Mouse (Mus musculus) mature B cell (primary cell): ENCODE data around the gene Pold2.

Experiments used
- in situ Hi-C: fragments of 300-500 bp; cut with MboI; formaldehyde crosslinking; loops from 2 replicates; pipeline ENCODE4 v1.14.3; 2019

Gene Pold2

GRCm38 (mm10) chr11:5877921-5878526 lies at the start of gene Pold2:
Gene Pold2, minus strand, starts transcription at chr11:5878292.
- in situ Hi-C loops: no loop called here

- in situ Hi-C loops: no loop called here
These were observed 48.7 kb upstream of the Pold2 start for GRCm38 (mm10) chr11:5926696-5927220.

GRCm38 (mm10) chr11:5924699-5925098 lies 46.6 kb upstream of the Pold2 start:
- in situ Hi-C loops: no loop called here

- in situ Hi-C loops: no loop called here
These were observed 42.4 kb upstream of the Pold2 start for GRCm38 (mm10) chr11:5920323-5920960.

GRCm38 (mm10) chr11:5919606-5920005 lies 41.5 kb upstream of the Pold2 start:
- in situ Hi-C loops: no loop called here

GRCm38 (mm10) chr11:5918111-5918510 lies 40.0 kb upstream of the Pold2 start:
- in situ Hi-C loops: no loop called here

- in situ Hi-C loops: no loop called here
These were observed 38.1 kb upstream of the Pold2 start for GRCm38 (mm10) chr11:5916178-5916548.

- in situ Hi-C loops: no loop called here
These were observed 37.5 kb upstream of the Pold2 start for GRCm38 (mm10) chr11:5915429-5916177.

GRCm38 (mm10) chr11:5914940-5915339 lies 36.8 kb upstream of the Pold2 start:
- in situ Hi-C loops: no loop called here

GRCm38 (mm10) chr11:5913936-5914335 lies 35.8 kb upstream of the Pold2 start:
- in situ Hi-C loops: no loop called here

- in situ Hi-C loops: no loop called here
These were observed 35.2 kb upstream of the Pold2 start for GRCm38 (mm10) chr11:5913256-5913655.

GRCm38 (mm10) chr11:5912635-5913034 lies 34.5 kb upstream of the Pold2 start:
- in situ Hi-C loops: no loop called here

GRCm38 (mm10) chr11:5908642-5909041 lies 30.6 kb upstream of the Pold2 start:
- in situ Hi-C loops: no loop called here

GRCm38 (mm10) chr11:5907096-5907495 lies 29.0 kb upstream of the Pold2 start:
- in situ Hi-C loops: no loop called here

GRCm38 (mm10) chr11:5905778-5906518 lies 27.9 kb upstream of the Pold2 start:
- in situ Hi-C loops: no loop called here

GRCm38 (mm10) chr11:5904871-5905270 lies 26.8 kb upstream of the Pold2 start:
- in situ Hi-C loops: no loop called here

GRCm38 (mm10) chr11:5904357-5904756 lies 26.3 kb upstream of the Pold2 start:
- in situ Hi-C loops: no loop called here

GRCm38 (mm10) chr11:5903844-5904243 lies 25.8 kb upstream of the Pold2 start:
- in situ Hi-C loops: no loop called here

- in situ Hi-C loops: no loop called here
These were observed 24.3 kb upstream of the Pold2 start for GRCm38 (mm10) chr11:5902390-5902789.

GRCm38 (mm10) chr11:5901950-5902349 lies 23.9 kb upstream of the Pold2 start:
- in situ Hi-C loops: no loop called here

- in situ Hi-C loops: no loop called here
These were observed 23.2 kb upstream of the Pold2 start for GRCm38 (mm10) chr11:5901320-5901719.

GRCm38 (mm10) chr11:5899286-5899685 lies 21.2 kb upstream of the Pold2 start:
- in situ Hi-C loops: no loop called here
